ENCODE assay signal across 31 mouse cellular contexts in the genomic region with DNA sequence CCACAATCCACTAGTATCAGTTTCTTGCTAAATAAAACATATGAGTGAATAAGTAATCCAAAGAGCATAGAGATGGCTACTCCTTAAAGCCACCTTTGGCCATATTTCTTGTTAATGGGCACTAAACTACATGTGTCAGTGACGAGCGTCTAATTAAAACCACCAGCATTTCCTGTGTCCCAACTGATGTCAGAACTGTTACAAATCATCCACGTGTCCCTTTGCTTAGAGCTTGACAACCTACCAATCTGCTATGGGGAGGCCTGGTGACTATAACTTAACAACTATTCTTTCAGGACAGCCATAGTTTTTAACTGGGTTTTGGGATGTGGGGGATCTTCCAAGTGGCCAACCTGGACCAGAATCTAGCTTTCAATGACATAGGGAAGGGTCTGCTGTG.
DNase-seq lines count a peak whose midpoint lies in the region; ATAC-seq lines count a peak whose summit lies in the region.
"Had no signal": no experiment of that assay in that cellular context is flagged by ENCODE, and none has a peak within 500 bp of the region (broad histone marks: within the 10 kb centered on the region; RNA-seq: fewer than 3 reads in every experiment).

No protein-coding gene starts in this region.

- DNase-seq in limb, embryonic 10.5 days (ENCODE audit: low spot score), result no peak
- DNase-seq in layer of hippocampus, postnatal 10 days (ENCODE audit: low spot score in 2 of 2), result no peak
- no peak for DNase-seq in cerebellum, postnatal 25 days
- DNase-seq in cerebellum, adult 9-11 months, result no peak
- DNase-seq: adrenal gland, postnatal 14 days; B cell, adult 2 months; cerebellum, adult 11-12 months; cerebellum, postnatal 14 days; gastrocnemius, postnatal 10 days; heart, adult 11 months; kidney, adult 18-20 months; kidney, postnatal 14 days; liver, embryonic 13.5 days; lung, adult 18-20 months; retina, postnatal 1 day; right cerebral cortex, postnatal 25 days; spleen, adult 18-20 months; thymus, postnatal 14 days had no signal

- 17% methylated on average over 3 of the region's 3 CpGs for WGBS in limb, embryonic 15.5 days
- 23% methylated on average over 3 of the region's 3 CpGs for WGBS in limb, embryonic 10.5 days

- 0 out of 2 replicates have a peak overlapping the region, but pooled peaks have one; percentile 4 for H3K27ac ChIP-seq in limb, embryonic 15.5 days
- H3K27ac ChIP-seq in limb, embryonic 10.5 days, result no peak overlapping the region
- H3K27ac ChIP-seq: embryonic facial prominence, embryonic 10.5 days; embryonic facial prominence, embryonic 15.5 days; forebrain, embryonic 13.5 days; heart, embryonic 10.5 days; heart, embryonic 15.5 days; liver, embryonic 13.5 days; macrophage; midbrain, embryonic 15.5 days; neural tube, embryonic 15.5 days had no signal

- H3K4me2 ChIP-seq in limb, embryonic 15.5 days, result no peak overlapping the region
- H3K4me2 ChIP-seq: embryonic facial prominence, embryonic 15.5 days; forebrain, embryonic 13.5 days; heart, embryonic 15.5 days; liver, embryonic 13.5 days; midbrain, embryonic 15.5 days; neural tube, embryonic 15.5 days had no signal

- H3K36me3 ChIP-seq in limb, embryonic 15.5 days, result no peaks in the 10 kb centered on the region
- H3K36me3 ChIP-seq in limb, embryonic 10.5 days, result no peaks in the 10 kb centered on the region
- H3K36me3 ChIP-seq: embryonic facial prominence, embryonic 10.5 days; embryonic facial prominence, embryonic 15.5 days; heart, embryonic 10.5 days; heart, embryonic 15.5 days; liver, embryonic 13.5 days; midbrain, embryonic 15.5 days; neural tube, embryonic 15.5 days had no signal

- H3K9me3 ChIP-seq in limb, embryonic 15.5 days, result no peaks in the 10 kb centered on the region
- no peaks in the 10 kb centered on the region for H3K9me3 ChIP-seq in limb, embryonic 10.5 days (replicated peaks)
- H3K9me3 ChIP-seq: embryonic facial prominence, embryonic 10.5 days; embryonic facial prominence, embryonic 15.5 days; forebrain, embryonic 13.5 days; heart, embryonic 10.5 days; heart, embryonic 15.5 days; liver, embryonic 13.5 days; midbrain, embryonic 15.5 days; neural tube, embryonic 15.5 days had no signal

- no peaks in the 10 kb centered on the region for H3K27me3 ChIP-seq in limb, embryonic 15.5 days
- H3K27me3 ChIP-seq in limb, embryonic 10.5 days (ENCODE audit: low read depth, poor library complexity, severe bottlenecking), result no peaks in the 10 kb centered on the region
- H3K27me3 ChIP-seq: embryonic facial prominence, embryonic 15.5 days; forebrain, embryonic 13.5 days; heart, embryonic 15.5 days; liver, embryonic 13.5 days; midbrain, embryonic 15.5 days; neural tube, embryonic 15.5 days had no signal

- no peak for ATAC-seq in limb, embryonic 15.5 days (ENCODE audit: insufficient number of reproducible peaks, low FRiP score, low TSS enrichment, low read depth)
- 0 out of 2 replicates have a peak, but pooled peaks have one; percentile 32 for ATAC-seq in common myeloid progenitor, adult 5-6 weeks (replicated peaks; ENCODE audit: low read depth, poor library complexity, severe bottlenecking)
- peak; percentile 42; the same call in 1 of the 2 replicates for ATAC-seq in granulocyte monocyte progenitor cell, adult 5-6 weeks (replicated peaks; ENCODE audit: poor library complexity, severe bottlenecking)
- peak; percentile 61 for ATAC-seq in megakaryocyte progenitor cell, adult 5-6 weeks (replicated peaks; ENCODE audit: poor library complexity)
- ATAC-seq: lung, postnatal 0 days; midbrain, embryonic 15.5 days had no signal

- H3K4me1 ChIP-seq in limb, embryonic 15.5 days, result peaks cover 3% of the 10 kb centered on the region; the same call in 1 of the 2 replicates
- peaks cover 8% of the 10 kb centered on the region; the same call in 1 of the 2 replicates for H3K4me1 ChIP-seq in limb, embryonic 10.5 days
- H3K4me1 ChIP-seq: embryonic facial prominence, embryonic 10.5 days; embryonic facial prominence, embryonic 15.5 days; heart, embryonic 10.5 days; heart, embryonic 15.5 days; liver, embryonic 13.5 days; midbrain, embryonic 15.5 days had no signal

- no peak overlapping the region for H3K4me3 ChIP-seq in limb, embryonic 15.5 days
- H3K4me3 ChIP-seq in limb, embryonic 10.5 days, result no peak overlapping the region
- H3K4me3 ChIP-seq: embryonic facial prominence, embryonic 10.5 days; embryonic facial prominence, embryonic 15.5 days; forebrain, embryonic 13.5 days; heart, embryonic 10.5 days; heart, embryonic 15.5 days; liver, embryonic 13.5 days; midbrain, embryonic 15.5 days; neural tube, embryonic 15.5 days had no signal

- no peak overlapping the region for H3K9ac ChIP-seq in limb, embryonic 15.5 days
- H3K9ac ChIP-seq: embryonic facial prominence, embryonic 15.5 days; forebrain, embryonic 13.5 days; heart, embryonic 15.5 days; liver, embryonic 13.5 days; midbrain, embryonic 15.5 days; neural tube, embryonic 15.5 days had no signal
